Mouse (Mus musculus): ENCODE data around the gene Tmcc1. TPM values are rescaled to one million over a fixed set of nuclear protein-coding genes. Genes with fewer than 3 reads are reported as not detected.
"Not testable (repeated sequence)": the region's sequence is repeated elsewhere in the genome, so short reads cannot be mapped to it uniquely, and the experiment has no call there.

Tmcc1 gene
- polyA plus RNA-seq, 1 experiment, result 14.4 TPM

- DNase-seq (ENCODE audit: low spot score), result no peak
These were observed 115.7 kb downstream of the Tmcc1 start for GRCm38 (mm10) chr6:116077608-116078007.

GRCm38 (mm10) chr6:116074892-116075291 lies 118.4 kb downstream of the Tmcc1 start:
- no peak for DNase-seq (ENCODE audit: low spot score)

- no peak for DNase-seq (ENCODE audit: low spot score)
These were observed 119.7 kb downstream of the Tmcc1 start for GRCm38 (mm10) chr6:116073610-116074009.

- no peak for DNase-seq (ENCODE audit: low spot score)
These were observed 120.5 kb downstream of the Tmcc1 start for GRCm38 (mm10) chr6:116072746-116073261.

- no peak for DNase-seq (ENCODE audit: low spot score)
These were observed 121.0 kb downstream of the Tmcc1 start for GRCm38 (mm10) chr6:116072221-116072745.

GRCm38 (mm10) chr6:116071781-116072180 lies 121.5 kb downstream of the Tmcc1 start:
- no peak for DNase-seq (ENCODE audit: low spot score)

GRCm38 (mm10) chr6:116070558-116070957 lies 122.7 kb downstream of the Tmcc1 start:
- no peak for DNase-seq (ENCODE audit: low spot score)

GRCm38 (mm10) chr6:116063516-116063915 lies 129.8 kb downstream of the Tmcc1 start:
- DNase-seq (ENCODE audit: low spot score), result no peak

GRCm38 (mm10) chr6:116059542-116059941 lies 133.7 kb downstream of the Tmcc1 start:
- not testable (repeated sequence) for DNase-seq (ENCODE audit: low spot score)

GRCm38 (mm10) chr6:116058541-116059300 lies 134.6 kb downstream of the Tmcc1 start:
- no peak for DNase-seq (ENCODE audit: low spot score)

- no peak for DNase-seq (ENCODE audit: low spot score)
These were observed 136.5 kb downstream of the Tmcc1 start for GRCm38 (mm10) chr6:116056676-116057264.

GRCm38 (mm10) chr6:116055766-116056165 lies 137.5 kb downstream of the Tmcc1 start:
- DNase-seq (ENCODE audit: low spot score), result no peak

GRCm38 (mm10) chr6:116055001-116055471 lies 138.2 kb downstream of the Tmcc1 start:
- no peak for DNase-seq (ENCODE audit: low spot score)

GRCm38 (mm10) chr6:116047896-116048295 lies 145.4 kb downstream of the Tmcc1 start:
- no peak for DNase-seq (ENCODE audit: low spot score)

- DNase-seq (ENCODE audit: low spot score), result no peak
These were observed 145.9 kb downstream of the Tmcc1 start for GRCm38 (mm10) chr6:116047366-116047765.

GRCm38 (mm10) chr6:116044039-116044438 lies 149.2 kb downstream of the Tmcc1 start:
- DNase-seq (ENCODE audit: low spot score), result no peak

GRCm38 (mm10) chr6:116038222-116038621 lies 155.1 kb downstream of the Tmcc1 start:
- DNase-seq (ENCODE audit: low spot score), result no peak

GRCm38 (mm10) chr6:116037281-116037831 lies 155.9 kb downstream of the Tmcc1 start:
- DNase-seq (ENCODE audit: low spot score), result no peak

- no peak for DNase-seq (ENCODE audit: low spot score)
These were observed 156.7 kb downstream of the Tmcc1 start for GRCm38 (mm10) chr6:116036555-116036954.

- DNase-seq (ENCODE audit: low spot score), result no peak
These were observed 162.2 kb downstream of the Tmcc1 start for GRCm38 (mm10) chr6:116031052-116031451.

GRCm38 (mm10) chr6:116024666-116025065 lies 168.6 kb downstream of the Tmcc1 start:
- no peak for DNase-seq (ENCODE audit: low spot score)

- no peak for DNase-seq (ENCODE audit: low spot score)
These were observed 171.3 kb downstream of the Tmcc1 start for GRCm38 (mm10) chr6:116021961-116022485.

All from urinary bladder, adult 2 months (tissue).